Mouse (Mus musculus) T-helper 1 cell (primary cell): ENCODE results near the gene Armc8.

Experiments used
- in situ Hi-C: fragments of 300-600 bp; cut with MboI, MseI; formaldehyde crosslinking; loops from one replicate; pipeline ENCODE4 v1.15.1; 2025; ENCODE audit warnings: high pct_unique_total_duplicates

Gene Armc8

DNA sequence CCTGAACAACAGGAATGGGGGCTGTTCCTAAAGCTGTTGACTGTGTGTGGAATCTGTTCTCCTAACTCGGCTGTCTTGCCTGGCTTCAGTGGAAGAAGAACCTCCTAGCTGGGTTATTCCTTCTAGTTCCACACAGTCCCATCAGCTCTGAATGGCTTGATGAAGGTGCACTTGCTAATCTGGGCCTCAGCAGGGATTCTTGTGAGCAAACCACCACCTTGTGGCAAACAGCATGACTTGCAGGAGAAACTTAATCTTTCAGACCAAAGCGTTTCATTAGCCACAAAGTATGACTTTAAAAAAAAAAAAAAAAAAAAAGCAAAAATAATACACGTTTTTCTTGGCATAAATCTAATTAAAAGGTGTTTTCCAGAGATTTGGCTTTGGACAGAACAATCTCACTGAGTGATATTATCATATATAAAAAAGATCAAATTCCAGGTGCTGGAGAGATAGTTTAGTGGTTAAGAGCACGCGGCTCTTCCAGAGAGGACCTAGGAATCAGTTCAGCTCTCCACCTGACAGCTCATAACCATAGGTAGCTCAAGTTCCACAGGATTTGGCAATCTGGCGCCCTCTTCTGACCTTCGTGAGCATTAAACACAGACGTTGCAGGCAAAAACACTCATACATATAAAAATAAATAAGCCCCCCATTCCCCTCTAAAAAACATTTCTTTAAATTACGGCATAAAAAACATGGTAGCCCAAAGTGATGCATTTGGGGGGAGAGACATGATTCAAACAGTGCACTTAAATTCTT, 118.6 kb downstream of the Armc8 start:
- in situ Hi-C loops = loop anchor here (10.0 kb wide), 1 partner anchor 385 kb away; no protein-coding TSS in a partner anchor

DNA sequence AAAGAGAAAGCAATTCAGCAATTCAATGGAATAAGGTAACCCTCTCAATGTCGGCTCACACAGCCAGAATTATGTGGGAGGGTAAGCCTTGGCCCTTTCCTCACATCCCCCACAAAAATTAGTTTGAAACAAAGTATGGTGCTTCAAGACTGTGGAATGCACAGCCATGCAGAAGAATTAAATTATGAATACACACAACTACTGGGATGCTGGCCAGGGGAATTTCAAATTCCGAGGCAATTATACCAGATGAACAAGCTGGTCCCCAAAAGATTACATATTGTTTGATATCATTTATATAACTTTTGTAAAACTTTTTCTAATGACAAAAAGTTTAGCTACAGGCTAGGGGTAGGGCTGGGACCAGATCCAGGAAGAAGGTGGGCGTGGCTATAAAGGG, 121.4 kb downstream of the Armc8 start:
- in situ Hi-C loops = no loop called here

DNA sequence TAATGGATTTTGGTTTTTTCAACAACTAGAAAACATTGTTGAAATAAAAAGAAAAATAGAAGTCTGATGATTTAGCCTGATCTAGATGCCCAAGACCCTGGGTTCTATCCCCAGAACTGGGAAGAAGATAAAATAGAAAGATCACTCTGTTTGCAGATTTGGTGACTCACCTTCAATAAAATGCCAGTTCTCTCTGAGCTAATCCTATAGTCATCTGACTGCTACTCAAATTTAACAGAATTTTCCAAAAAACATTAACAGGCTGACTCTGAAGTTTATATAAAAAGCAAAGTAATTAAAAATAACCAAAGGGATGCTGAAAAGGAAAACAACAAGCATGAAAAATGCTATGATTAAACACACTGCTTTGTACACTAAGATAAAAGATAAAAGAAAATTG, 122.4 kb downstream of the Armc8 start:
- in situ Hi-C loops = no loop called here

DNA sequence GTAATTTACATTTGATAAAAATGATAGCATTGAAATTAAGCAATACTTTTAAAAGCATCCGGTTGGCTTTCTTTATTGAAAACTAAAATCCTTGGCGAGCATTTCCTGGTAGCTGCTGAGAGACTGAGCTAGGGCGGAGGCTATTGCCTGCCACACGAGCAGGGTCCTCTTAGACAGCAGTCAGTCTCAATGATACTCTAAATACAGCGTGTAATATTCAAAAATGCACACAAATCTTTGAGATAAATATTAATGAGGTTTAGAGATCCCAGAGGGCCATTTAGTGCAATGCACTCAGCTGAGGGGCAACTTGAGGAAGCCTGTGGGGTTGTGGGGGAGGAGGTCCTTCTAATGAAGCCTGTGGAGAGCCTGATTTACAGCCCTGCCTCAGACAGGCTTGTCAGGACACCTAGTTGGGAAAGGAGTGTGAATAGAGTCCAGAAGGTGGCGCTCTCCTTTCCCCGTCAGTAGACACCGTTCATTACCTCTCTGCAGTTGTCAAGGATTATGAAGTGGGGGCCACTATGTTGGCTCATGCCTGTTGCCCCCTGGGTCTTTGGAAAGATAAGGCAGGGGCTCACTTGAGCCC, 124.0 kb downstream of the Armc8 start:
- in situ Hi-C loops = no loop called here

DNA sequence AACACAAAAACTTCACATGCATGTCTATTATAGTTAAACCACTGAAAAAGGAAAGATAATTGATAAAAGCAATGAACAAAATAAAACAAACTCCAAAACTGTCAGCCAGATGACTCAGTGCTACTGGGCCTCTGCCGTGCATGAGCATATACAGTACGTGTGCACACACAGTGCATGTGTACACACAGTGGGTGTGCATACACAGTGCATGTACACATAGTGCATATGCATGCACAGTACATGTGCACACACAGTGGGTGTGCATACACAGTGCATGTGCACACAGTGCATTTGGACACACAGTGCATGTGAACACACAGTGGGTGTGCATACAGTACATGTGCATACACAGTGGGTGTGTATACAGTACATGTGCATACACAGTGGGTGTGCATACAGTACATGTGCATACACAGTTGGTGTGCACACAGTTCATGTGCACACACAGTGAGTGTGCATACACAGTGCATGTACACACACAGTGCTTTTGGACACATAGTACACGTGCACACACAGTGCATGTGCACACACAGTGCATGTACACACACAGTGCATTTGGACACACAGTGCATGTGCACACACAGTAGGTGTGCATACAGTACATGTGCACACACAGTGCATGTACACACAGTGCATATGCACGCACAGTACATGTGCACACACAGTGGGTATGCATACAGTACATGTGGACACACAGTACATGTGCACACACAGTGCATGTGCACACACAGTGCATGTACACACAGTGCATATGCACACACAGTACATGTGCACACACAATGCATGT, 126.9 kb downstream of the Armc8 start:
- in situ Hi-C loops = no loop called here

DNA sequence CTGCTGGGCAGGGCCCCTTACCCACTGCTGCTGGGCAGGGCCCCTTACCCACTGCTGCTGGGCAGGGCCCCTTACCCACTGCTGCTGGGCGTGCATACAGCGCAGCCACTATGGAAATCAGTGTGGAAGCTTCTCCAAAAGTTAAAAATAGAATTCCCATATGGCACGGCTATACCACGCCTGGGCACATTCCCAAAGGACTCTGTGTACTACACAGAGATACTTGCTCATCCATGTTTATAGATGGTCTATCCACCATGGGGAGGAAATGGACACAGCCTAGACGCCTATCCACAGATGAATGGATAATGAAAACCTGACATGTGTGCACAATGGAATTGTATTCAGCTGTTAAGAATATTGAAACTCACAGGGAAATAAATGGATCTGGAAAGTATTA, 127.8 kb downstream of the Armc8 start:
- in situ Hi-C loops = no loop called here

DNA sequence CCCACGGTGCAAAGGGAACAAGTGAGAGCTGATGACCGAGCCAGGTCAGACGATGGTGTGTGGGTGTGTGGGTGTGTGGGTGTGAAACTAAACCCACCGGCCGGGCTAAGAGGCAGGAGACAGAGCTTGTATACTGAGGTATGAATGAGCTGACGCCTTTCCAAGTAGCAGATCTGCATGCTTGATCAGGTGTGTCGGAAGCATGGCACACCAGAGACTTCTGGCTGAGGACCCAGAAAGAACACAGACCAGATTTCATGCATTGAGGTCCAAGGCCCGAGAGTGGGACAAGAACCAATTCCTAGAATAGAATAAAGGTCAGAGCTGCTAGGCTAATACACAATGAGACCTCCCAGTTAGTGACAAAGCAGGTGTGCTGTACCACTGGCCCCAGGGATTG, 129.6 kb downstream of the Armc8 start:
- in situ Hi-C loops = no loop called here

DNA sequence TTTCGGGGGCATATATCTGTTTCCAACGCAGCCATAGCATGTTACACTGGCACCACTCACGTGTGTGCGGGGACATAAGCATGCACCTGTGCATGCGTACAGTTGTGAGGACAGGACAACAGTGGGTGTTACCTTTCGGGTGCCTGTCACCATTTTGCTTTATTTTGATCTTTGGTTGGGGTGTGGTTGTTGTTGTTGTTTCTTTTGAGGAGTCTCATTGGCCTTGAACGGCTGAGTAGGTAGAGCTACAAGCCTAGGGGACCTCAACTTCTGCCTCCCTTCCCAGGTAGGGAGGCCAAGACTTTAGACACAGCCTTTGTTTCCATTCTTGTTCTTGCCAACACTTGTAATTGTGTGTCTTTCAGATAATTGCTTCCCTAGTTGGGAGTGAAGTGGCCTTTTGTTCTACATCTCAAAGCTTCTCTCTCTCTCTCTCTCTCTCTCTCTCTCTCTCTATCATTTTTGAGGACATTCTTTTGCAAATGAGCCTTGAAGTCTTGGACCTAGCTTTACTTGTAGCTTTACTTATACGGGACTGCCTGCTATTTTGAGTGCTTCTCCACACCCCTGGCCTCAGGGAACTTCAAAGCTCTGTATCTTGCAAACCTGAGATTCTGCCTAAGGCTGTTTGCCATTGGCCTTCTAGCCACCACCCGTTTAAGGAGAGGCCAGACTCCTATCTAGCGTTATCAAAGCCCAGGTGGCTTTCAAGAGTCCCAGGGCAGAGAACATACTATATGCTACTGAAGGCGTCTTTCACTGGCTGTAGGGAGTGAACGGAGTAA, 130.7 kb downstream of the Armc8 start:
- in situ Hi-C loops = no loop called here

DNA sequence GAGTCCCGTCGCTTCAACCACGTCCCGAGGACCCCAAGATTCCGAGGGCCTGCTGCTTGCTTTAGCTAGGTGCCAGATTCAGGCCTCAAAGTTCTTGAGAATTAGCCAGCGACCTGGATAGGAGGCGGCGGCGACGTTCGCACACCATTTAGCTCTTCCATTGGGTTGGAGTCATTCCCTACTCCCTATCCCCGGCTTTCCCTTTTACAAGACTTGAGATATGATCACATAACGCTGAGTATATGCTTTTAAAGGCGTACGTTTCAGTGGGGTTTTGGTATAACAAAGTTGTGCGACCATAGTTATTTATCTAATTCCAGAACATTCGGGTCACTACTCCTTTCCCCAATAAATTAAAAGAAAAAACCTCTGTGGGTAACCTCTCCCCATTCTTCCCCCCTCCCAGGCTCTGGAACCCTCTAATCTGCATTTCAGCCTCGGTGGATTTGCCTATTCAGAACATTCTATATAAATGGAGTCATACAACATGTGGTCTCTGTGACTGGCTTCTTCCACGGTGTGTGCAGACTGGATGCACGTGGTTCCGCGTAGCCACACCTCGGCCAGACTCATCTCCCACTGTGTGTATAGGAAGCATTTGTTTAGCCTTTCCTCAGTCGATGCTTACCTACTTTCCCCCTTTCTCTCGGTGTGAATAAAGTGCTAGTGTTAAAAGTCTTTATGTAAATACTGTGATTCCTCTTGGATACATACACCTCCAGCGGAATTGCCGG, 131.5 kb downstream of the Armc8 start, which contains the start of gene Mras:
Gene Mras (minus strand): TSS at position 351 of the 734 bp plus-strand sequence.
- in situ Hi-C loops = no loop called here

DNA sequence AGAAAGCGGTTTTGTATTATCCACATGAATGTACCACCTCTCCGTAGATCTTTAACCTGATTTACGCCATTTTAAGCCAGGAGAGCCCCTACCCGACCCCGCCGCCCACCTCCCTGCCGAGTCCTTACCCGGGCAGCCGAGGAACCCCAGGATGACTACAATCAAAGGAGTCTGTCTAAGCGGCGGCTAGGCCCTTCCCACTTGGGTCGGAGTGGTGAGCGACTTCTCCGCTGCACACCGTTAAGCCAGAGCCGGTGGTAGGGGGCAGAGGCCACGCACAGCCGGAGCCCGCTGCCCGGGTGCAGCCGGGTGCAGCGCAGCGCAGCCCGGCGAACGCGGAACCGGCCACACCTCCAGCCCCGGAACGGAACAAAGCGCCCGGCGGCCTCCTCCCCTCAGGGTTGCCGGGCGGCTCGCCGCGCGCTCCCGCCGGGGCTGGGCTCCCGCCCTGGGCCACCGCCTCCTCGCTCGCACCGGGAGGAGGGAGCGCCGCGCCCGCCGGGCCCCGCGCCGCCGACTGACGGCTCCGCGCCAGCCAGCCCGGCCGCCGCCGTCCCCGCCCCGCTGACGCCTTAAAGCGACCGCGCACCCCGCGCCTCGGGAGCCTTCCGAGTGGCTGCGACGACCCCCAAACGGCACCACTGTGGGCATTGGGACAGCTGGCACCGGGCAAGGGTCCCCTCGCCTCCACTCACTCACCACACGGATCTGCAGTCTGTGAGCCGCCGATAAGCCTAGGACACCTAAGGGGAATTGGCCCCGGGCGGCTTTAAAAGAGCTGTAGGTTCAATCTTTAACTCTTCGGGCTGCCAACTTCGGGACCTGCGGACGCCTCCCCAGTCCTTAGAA, 132.3 kb downstream of the Armc8 start:
- in situ Hi-C loops = no loop called here

DNA sequence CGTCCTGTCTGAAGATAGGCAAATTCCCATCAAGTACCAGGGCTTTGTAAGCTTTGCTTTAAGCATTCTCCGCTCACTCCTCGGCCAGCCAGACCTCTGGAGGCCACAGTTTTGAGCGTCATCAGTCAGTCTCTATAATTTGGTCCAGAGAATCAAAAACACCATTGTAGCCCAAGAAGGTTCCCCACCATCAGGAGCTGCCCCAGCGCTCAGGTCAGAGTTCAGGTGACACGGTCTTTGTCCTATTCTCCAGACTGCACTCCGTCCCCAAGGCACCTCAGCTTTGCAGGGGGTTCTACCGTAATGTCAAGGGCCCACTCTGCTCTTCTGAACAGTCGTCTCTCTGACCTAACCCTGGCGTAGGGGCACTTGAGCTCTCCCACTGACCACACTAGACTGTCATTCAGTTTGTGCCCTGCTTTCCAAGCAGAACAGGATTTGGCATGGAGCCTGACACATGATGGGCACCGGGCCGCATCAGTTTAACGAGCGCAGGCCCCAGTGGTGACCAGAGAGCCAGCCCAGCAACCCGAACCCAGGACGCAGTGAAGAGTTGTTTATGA, 133.0 kb downstream of the Armc8 start:
- in situ Hi-C loops = no loop called here

DNA sequence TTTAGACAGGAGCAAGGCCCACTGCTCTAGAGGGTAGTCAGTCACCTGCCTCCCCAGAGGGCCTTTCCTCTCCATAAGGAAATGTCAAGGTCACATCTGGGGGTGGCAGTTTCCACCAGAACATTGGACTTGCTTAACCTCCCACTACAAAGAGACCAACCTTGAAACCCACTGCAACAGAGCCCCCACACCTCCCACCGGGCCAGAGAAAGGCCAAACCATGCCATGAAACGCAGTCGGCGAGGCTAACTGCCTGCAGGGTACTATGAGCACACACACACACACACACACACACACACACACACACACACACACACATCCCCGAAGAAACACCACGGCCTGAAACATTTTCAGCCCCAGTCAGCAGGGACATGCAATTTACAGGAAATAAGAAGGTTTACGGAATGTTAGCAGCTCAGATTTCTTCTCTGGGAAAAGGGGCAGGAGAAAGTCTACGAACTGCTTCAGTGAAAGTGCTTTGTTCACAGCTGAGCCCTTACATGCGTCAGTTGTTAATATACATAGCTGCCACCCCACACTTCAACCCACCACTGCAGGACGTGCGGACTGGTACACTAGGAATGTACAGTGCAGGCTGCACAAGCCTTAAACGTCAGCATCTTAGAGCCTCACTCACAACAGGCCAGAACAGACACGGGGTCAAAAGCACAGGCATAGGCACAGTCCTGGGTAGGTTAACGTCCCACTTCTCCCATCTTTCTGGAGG, 133.6 kb downstream of the Armc8 start:
- in situ Hi-C loops = no loop called here

DNA sequence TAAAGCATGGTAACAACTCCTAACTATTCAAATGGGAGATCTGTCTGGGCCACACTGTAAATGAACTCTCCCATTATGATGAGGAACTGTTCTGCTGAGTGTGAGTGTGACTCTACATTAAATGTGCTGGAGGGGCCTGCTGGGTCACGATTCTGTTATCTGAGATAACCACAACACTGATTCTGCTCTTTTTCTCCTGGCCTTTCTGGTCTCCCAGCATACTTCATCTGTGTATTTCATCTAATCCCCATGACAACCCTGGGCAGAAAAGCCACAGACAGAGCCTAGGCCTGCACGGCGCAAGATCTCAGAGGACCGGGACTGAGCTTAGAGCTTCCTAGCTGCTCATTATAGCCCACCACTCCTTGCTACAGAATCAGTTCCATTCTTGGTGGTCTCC, 136.2 kb downstream of the Armc8 start:
- in situ Hi-C loops = no loop called here

DNA sequence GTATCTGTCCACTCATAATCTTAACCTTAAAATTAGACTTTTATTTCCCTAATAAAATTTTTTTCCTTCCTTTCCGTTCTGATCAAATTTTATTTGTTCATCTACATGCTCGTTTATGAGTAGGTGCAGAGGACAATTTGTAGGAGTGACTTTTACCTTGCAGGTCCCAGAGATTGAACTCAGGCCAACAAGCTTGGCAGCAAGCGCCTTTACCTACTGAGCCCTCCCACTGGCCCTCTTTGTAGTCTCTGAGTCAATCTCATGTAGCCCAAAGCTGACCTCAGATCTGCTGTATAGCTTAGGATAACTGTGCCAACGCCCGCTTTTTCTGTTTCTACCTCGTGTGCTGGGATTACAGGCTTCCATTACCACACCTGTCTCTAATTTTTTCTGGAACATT, 136.7 kb downstream of the Armc8 start:
- in situ Hi-C loops = no loop called here

DNA sequence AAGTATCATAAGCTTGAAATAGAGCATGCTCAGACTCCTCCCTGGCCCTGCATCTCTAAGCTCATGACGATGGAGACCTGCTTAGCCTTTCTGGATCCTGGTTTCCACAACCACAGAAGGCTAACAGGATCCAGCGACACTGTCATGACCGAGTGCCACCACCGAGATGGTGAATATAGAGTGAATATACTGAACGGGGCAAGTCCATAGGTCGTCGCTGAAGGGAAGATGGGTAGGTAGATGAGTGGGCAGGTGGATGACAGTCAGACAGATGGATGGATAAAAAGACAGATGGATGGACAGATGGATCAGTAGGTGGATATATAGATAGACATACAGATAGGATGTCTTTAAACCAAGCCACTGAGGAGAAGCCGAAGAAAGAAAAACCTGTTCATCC, 137.4 kb downstream of the Armc8 start:
- in situ Hi-C loops = no loop called here

DNA sequence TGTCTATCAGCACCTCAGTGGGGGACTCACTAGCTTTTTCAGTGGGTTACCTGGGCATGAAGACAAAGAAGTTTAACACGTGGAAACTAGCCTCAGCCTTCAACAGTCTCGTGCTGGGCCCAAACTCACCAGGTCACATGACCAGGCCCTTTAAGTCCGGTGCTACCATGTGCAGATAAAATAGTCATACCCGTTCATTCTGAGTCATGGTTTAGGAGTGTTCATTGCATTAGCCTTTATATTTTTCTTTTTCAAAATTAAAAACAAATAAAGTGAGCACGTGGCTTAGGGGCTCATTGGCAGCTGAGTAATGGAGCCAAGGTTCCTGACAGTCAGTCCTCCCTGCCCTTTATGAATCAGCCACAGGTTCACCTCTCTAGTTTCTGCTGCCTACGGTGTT, 137.9 kb downstream of the Armc8 start:
- in situ Hi-C loops = no loop called here

DNA sequence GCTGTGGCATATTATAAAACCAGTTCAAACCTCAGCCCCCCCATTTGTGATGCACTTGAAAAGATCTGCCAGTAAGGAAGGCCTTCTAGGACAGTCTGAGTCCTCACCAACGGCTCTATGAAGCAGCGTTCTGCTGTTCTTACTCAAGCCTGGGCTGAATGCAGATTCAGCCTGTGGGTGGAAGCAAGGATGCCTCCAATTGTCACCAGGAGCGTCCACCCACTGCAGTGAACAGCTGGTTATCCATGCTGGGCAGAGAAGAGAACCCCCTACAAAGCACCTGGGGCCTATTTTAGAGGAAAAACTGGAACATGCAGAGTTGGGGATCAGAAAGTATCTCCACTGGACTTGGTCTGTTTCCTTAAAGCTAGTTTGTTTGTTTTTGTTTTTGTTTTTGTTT, 138.9 kb downstream of the Armc8 start:
- in situ Hi-C loops = no loop called here

DNA sequence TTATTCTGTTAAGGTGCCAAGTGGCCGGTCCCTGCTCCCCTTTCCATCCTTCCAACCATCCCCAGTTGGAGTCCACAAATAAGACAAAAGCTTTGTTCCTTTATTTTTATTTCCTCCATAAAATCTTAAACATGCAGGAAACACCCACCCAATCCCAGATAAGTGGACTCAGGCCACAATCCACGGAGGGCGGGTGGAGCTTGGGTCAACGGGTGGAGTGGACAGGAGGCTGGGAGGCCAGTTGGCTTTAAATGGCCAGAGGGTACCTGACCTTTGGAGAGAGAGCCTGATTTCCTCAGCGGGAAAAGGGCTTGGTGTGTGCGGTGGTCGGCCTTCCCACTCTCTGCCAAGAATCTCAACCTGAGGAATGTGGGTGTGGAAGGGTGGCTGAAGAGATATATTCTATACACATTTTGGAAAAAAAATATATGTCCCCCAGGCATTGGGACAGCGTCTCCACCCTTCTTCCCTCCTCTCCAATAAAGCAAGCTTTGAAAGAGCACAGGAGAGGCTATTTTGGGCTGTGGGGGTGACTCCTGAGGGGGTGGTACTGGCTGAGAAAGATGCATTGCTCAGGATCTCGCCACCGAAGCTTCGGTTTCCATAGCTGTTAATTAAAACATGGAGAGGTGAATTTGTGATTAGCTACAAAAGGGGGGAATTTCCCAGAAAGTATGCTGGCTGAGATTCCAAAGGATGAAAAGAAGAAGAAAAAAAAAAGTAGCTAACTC, 139.9 kb downstream of the Armc8 start:
- in situ Hi-C loops = no loop called here
